Mouse (Mus musculus) embryonic stem cell, embryonic (primary cell): ENCODE data around the gene Tmem104.

Experiments used
- CTCF ChIA-PET, 4 experiments: fragments of 300-600 bp in 2 of 4; fragments of 350-600 bp in 2 of 4; sonication (Branson Sonifier 250); formaldehyde crosslinking; loops; one replicate each; lab custom pipeline; 2022; ENCODE audit warnings: inconsistent platforms in 2 of 4; lab: Charles Lee
- POLR2A ChIA-PET, 4 experiments: fragments of 300-600 bp in 2 of 4; fragments of 350-600 bp in 2 of 4; sonication (Branson Sonifier 250); formaldehyde crosslinking; loops; one replicate each; lab custom pipeline; 2022; ENCODE audit warnings: antibody characterized with exemption in 4 of 4, inconsistent platforms in 1 of 4; lab: Charles Lee

Tmem104 gene

DNA sequence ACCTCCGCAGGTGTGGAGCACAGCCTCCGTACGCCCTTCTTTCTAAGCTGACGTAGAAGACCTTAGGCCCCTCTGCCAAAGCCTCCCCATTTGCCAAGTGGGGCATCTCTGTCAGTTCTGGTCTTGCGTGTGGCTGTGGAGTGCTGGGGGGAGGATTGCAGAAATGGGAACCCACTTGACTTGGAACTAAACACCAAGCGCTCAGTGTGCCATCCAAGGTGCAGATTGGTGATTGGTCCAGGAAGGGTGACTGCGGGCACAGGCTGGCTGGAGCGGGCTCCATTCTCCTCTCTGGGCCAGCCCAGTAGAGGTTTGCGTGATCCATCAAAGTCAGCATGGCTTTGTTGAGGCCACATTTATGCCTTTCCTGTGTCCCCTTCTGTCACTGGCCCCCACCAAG is 15.5 kb downstream of the Tmem104 start:
- POLR2A ChIA-PET = interaction anchor here in 3 of 4 experiments (0.8 to 3.5 kb wide), 26 partner anchors 12 to 94 kb away, joined by 3 to 16 read pairs (median 4); partner anchors contain the start of genes Fdxr (in 2 of the 3), Grin2c (in 2 of the 3), Fads6 (in 1 of the 3) and Slc9a3r1 (in 1 of the 3)

DNA sequence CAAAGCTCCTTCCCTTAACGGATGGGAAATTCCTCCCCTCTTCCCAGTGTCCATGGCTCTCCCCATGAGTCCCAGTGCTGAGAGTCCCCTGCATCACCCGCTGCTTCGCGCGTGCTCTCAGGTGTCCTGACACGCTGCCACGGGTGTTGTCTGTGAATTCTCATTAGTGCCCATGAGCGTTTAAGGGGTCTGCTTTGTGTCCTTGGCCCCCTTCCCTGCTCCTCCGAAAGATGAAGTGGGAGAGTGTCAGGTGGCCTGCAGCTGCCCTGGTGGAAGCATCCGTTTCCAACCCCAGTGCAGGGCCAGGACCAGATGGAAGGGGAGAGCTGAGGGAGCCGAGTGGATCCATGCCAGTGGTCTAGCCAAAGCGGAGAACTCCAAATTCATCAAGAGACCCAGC is 20.8 kb downstream of the Tmem104 start:
- POLR2A ChIA-PET = interaction anchor here in 3 of 4 experiments (0.9 to 3.0 kb wide), 7 partner anchors 17 to 59 kb away, joined by 3 to 10 read pairs (median 3); partner anchors contain the start of genes Grin2c (in 2 of the 3) and Tmem104 (in 1 of the 3)
- CTCF ChIA-PET = interaction anchor here in 2 of 4 experiments (0.7 to 2.2 kb wide), 2 partner anchors 17 kb away, joined by 3 to 9 read pairs; no protein-coding TSS in a partner anchor

More for the DNA sequence above, 15.5 kb downstream of the Tmem104 start:
- CTCF ChIA-PET = interaction anchor here (0.5 to 3.3 kb wide), 128 partner anchors 9 to 1310 kb away, joined by 3 to 112 read pairs (median 5); partner anchors contain the start of genes Grin2c (in 4 of the 4), Fads6 (in 3 of the 4), Fdxr (in 3 of the 4) and Nat9 (in 3 of the 4)

DNA sequence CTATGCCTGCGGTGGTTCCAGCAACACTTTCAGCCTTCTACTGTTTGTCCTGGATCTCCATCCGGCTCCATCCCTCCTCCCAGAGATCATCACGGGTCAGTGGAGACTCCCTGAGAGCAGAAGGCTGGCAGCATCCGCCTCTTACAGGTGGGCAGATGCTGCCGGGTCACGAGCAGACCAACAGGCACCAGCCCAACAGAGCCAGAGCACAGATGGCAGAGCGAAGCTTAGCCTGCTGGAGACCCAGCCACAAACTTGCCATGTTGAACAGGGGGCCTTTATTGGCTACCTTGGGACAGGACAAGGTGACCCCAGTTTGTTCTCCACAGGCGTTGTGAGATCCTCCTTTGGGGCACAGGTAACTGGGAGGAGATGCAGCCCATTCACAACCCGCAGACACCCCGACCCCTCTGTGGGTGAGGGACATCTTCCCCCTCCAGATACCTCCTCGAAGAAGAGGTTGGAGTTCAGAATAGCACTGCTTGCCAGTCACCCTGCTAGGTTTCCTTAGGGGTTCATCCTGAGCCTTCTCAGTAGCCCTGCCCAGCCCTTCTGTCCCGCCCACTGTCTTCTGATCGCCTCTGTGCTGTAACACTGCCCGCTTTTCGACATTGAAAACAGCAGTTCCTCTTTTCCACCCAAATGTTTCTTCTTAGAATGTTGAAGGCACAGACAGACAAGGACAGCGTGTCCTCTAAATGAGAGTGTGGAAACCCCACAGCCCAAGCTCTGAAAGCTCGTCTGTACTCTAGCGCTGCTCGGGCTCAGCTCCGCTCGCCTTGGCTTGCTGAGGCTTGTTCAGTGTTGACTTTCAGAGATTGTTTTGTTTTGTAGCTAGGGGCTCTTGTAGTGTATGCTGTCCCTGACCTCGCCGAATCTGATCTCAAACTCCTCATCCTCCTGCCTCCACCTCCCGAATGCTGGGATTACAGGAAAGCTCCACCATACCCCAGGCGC is 21.8 kb downstream of the Tmem104 start:
- ChIA-PET CTCF (interaction anchor here in 3 of 4 experiments (0.6 to 2.2 kb wide), 5 partner anchors 16 to 407 kb away, joined by 3 to 9 read pairs (median 5); no protein-coding TSS in a partner anchor), POLR2A (interaction anchor here in 3 of 4 experiments (0.6 to 3.0 kb wide), 14 partner anchors 9 to 66 kb away, joined by 3 to 10 read pairs (median 3); partner anchors contain the start of genes Grin2c (in 2 of the 3) and Tmem104 (in 1 of the 3))

GRCm38 (mm10) chr11:115209958-115210357 is 22.7 kb downstream of the Tmem104 start:
- ChIA-PET POLR2A (interaction anchor here in 2 of 4 experiments (0.6 to 3.0 kb wide), 9 partner anchors 8 to 57 kb away, joined by 3 to 10 read pairs (median 3); partner anchors contain the start of gene Grin2c (in 2 of the 2)), CTCF (interaction anchor here in 2 of 4 experiments (0.8 to 1.0 kb wide), 3 partner anchors 15 to 16 kb away, joined by 3 to 7 read pairs (median 5); no protein-coding TSS in a partner anchor)

GRCm38 (mm10) chr11:115212116-115212515 is 24.8 kb downstream of the Tmem104 start:
- POLR2A ChIA-PET = interaction anchor here in 3 of 4 experiments (0.6 to 2.5 kb wide), 13 partner anchors 9 to 65 kb away, joined by 3 to 12 read pairs (median 3); partner anchors contain the start of gene Fdxr (in 1 of the 3)
- CTCF ChIA-PET = interaction anchor here (0.5 to 5.5 kb wide), 11 partner anchors 8 to 39 kb away, joined by 3 to 41 read pairs (median 5); no protein-coding TSS in a partner anchor

DNA sequence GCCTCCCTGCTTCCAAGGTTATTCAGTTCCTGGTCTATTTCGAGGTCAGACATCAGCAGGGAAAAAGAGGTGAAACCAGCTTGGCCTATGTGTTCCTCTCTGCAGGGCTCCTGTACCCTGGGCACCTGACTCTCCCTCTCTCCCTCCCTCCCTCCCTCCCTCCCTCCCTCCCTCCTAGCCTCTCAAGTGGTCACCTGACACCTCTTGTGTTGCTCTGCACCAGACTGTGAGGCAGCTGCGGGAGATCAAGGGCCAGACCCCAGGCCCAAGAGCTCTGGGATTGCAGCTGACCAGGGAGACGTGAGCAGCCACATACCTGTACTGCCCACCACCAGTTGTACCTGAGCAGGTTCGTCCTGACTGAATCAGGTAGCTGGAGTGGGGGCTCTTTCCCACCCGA is 27.8 kb downstream of the Tmem104 start:
- CTCF ChIA-PET = interaction anchor here (0.6 to 5.5 kb wide), 14 partner anchors 10 to 621 kb away, joined by 3 to 41 read pairs (median 4); partner anchors contain the start of gene Nup85 (in 1 of the 4)

GRCm38 (mm10) chr11:115217439-115218410 is 30.4 kb downstream of the Tmem104 start:
- ChIA-PET CTCF (interaction anchor here in 3 of 4 experiments (0.6 to 2.1 kb wide), 5 partner anchors 12 to 1425 kb away, joined by 3 to 10 read pairs (median 5); no protein-coding TSS in a partner anchor), POLR2A (interaction anchor here in 3 of 4 experiments (0.7 to 3.9 kb wide), 13 partner anchors 8 to 75 kb away, joined by 3 to 29 read pairs (median 5); partner anchors contain the start of gene Fdxr (in 1 of the 3))

More for the DNA sequence above, 27.8 kb downstream of the Tmem104 start:
- POLR2A ChIA-PET = interaction anchor here in 3 of 4 experiments (0.6 to 3.2 kb wide), 26 partner anchors 9 to 303 kb away, joined by 3 to 31 read pairs (median 4); partner anchors contain the start of genes Fdxr (in 1 of the 3), Grin2c (in 1 of the 3), Jpt1 (in 1 of the 3) and Nat9 (in 1 of the 3)

DNA sequence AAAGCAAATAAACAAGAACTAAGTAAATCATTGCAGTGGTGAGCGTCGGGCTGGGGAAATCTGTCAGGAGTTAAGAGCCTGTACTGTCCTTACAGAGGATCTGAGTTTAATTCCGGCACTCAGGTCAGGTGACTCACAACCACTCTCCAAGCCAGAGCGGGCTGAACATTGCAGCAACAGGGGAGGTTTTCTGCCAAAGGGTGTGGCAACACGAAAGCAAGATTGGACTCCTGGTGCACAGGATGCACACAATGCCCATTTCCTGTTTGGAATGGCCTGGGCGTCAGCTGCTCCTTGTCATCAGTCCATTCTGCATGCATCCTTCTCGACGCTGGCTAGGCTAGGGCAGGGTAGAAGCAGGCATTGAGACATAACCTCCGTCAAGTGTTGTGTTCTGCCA is 32.0 kb downstream of the Tmem104 start:
- ChIA-PET CTCF (interaction anchor here in 2 of 4 experiments (1.0 to 2.1 kb wide), 2 partner anchors 17 to 37 kb away, joined by 3 to 6 read pairs; no protein-coding TSS in a partner anchor), POLR2A (interaction anchor here in 3 of 4 experiments (1.0 to 3.9 kb wide), 10 partner anchors 9 to 73 kb away, joined by 3 to 29 read pairs (median 6); partner anchors contain the start of gene Fdxr (in 1 of the 3))

GRCm38 (mm10) chr11:115219685-115220084 is 32.4 kb downstream of the Tmem104 start:
- CTCF ChIA-PET = interaction anchor here in 3 of 4 experiments (1.0 to 2.1 kb wide), 2 partner anchors 17 to 38 kb away, joined by 3 to 6 read pairs (median 4); no protein-coding TSS in a partner anchor
- POLR2A ChIA-PET = interaction anchor here in 3 of 4 experiments (0.6 to 3.9 kb wide), 9 partner anchors 9 to 57 kb away, joined by 3 to 29 read pairs (median 5); partner anchors contain the start of gene Fdxr (in 1 of the 3)

DNA sequence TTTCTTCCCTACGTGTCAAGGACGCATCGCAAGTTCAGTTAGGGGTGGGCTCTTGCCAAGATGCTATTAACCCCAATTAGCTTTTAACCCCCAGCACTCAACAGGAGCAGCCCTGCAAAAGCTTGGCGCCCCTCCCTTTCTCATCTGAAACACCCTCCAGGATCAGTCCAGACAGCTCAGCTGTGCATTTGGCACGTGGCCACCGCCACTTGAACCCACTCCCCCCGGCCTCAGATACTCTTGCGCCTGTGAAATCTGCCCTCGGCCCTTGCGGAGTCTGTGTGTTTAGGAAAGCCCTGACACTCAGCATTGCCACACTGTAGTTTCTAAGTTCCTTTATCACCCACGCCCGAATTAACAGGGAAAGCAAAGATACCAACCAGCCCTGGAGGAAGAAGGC is 34.8 kb downstream of the Tmem104 start:
- ChIA-PET POLR2A (interaction anchor here in 2 of 4 experiments (0.6 to 10.9 kb wide), 6 partner anchors 10 to 44 kb away, joined by 3 to 179 read pairs (median 4); no protein-coding TSS in a partner anchor), CTCF (interaction anchor here in 2 of 4 experiments (0.9 to 6.1 kb wide), 4 partner anchors 20 to 118 kb away, joined by 4 to 122 read pairs (median 4); partner anchors contain the start of gene Grin2c (in 1 of the 2))

GRCm38 (mm10) chr11:115222570-115222969 is 35.3 kb downstream of the Tmem104 start:
- ChIA-PET CTCF (interaction anchor here in 2 of 4 experiments (1.0 to 6.1 kb wide), 5 partner anchors 10 to 62 kb away, joined by 4 to 122 read pairs (median 4); partner anchors contain the start of gene Grin2c (in 1 of the 2)), POLR2A (interaction anchor here in 2 of 4 experiments (0.6 to 10.9 kb wide), 6 partner anchors 16 to 190 kb away, joined by 3 to 179 read pairs (median 4); partner anchors contain the start of gene Slc9a3r1 (in 1 of the 2))

DNA sequence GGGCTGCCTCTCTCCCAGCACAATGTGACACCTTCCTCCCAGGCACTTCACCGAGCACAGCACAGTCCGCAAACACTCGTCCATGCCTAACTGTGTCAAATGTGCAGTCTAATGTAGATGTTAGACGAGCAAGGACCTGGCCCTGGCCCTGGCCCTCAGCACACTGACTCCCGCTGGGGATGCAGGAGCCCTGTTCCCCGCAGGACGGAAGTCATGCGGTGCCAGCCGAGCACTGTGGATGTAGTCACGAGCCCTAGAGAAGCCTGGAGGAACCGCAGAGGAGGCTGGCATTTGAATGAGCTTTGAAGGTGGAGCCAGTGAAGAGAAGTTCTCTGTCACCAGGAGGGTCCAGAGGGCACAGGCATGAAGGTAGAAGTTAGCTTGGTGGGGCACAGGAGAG is 36.2 kb downstream of the Tmem104 start:
- CTCF ChIA-PET = interaction anchor here in 3 of 4 experiments (1.0 to 6.1 kb wide), 10 partner anchors 9 to 63 kb away, joined by 4 to 122 read pairs (median 20); partner anchors contain the start of genes Grin2c (in 2 of the 3) and Fdxr (in 1 of the 3)

DNA sequence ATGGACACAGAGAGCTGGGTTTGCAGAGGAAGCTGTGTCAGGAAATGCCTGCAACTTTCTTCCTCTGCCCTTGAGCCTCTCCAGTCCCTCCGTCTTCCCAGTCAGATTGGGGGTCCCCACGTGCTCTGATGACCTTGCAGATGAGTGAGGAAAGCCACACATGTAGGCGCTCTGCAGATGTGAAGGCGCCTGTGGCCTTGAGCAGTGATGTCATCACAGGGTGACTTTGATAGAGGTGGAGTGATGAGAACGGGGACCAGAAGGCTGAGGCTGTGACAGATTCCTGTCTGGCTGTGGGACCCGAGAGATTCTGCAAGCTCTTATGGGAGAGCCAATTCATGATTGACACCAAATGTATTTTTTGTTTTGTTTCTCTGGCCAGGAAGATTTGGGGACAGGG is 36.6 kb downstream of the Tmem104 start:
- ChIA-PET POLR2A (interaction anchor here in 2 of 4 experiments (1.1 to 10.9 kb wide), 8 partner anchors 9 to 61 kb away, joined by 3 to 179 read pairs (median 11); partner anchors contain the start of genes Fdxr (in 1 of the 2), Grin2c (in 1 of the 2), Nat9 (in 1 of the 2) and Slc9a3r1 (in 1 of the 2)), CTCF (interaction anchor here (1.0 to 6.1 kb wide), 14 partner anchors 9 to 66 kb away, joined by 3 to 122 read pairs (median 16); partner anchors contain the start of genes Grin2c (in 2 of the 4) and Fdxr (in 1 of the 4))

More for the DNA sequence above, 36.2 kb downstream of the Tmem104 start:
- POLR2A ChIA-PET = interaction anchor here in 2 of 4 experiments (1.1 to 10.9 kb wide), 7 partner anchors 9 to 61 kb away, joined by 3 to 179 read pairs (median 6); partner anchors contain the start of genes Grin2c (in 1 of the 2), Nat9 (in 1 of the 2), Slc9a3r1 (in 1 of the 2) and Tmem104 (in 1 of the 2)

DNA sequence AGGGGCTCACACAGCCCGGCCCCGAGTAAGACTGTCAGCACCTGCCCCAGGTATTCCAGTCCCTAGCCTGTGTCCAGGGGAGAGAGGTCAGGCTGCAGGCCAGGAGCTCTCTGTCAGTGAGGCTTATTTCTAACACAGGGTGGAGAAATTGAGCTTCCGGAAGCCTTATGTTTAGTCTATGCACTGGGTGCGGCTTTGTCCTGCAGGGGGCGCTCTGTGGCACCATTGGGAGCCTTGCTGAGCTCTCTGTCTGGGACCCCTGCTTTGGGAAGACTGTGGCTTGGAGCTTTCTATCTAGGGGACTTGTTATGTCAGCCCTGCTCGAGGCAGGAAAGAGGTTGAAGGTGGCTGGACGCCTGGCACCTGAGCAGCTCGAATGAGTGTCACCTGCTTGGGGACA is 37.6 kb downstream of the Tmem104 start:
- POLR2A ChIA-PET = interaction anchor here in 3 of 4 experiments (0.6 to 10.9 kb wide), 41 partner anchors 9 to 299 kb away, joined by 3 to 179 read pairs (median 5); partner anchors contain the start of genes Grin2c (in 3 of the 3), Fdxr (in 2 of the 3), Nat9 (in 1 of the 3) and Slc9a3r1 (in 1 of the 3)
- CTCF ChIA-PET = interaction anchor here (0.5 to 6.1 kb wide), 128 partner anchors 8 to 1868 kb away, joined by 3 to 122 read pairs (median 4); partner anchors contain the start of genes Fdxr (in 3 of the 4), Grin2c (in 3 of the 4), Slc9a3r1 (in 3 of the 4) and Nat9 (in 2 of the 4)
